Mouse (Mus musculus) erythroblast, embryonic 14.5 days (primary cell): ENCODE measurements around the gene Mrap. TPM values are rescaled to one million over a fixed set of nuclear protein-coding genes. Genes with fewer than 3 reads are reported as not detected.

ENCODE experiments used
- H3K27me3 ChIP-seq: 2 replicates; pipeline ENCODE4 v1.6.1; 2012; ENCODE audit warnings: inconsistent platforms; ENCODE audit not compliant: control insufficient read depth
- H3K36me3 ChIP-seq: 2 replicates; pipeline ENCODE4 v1.6.1; 2012; ENCODE audit warnings: mild to moderate bottlenecking, inconsistent platforms; ENCODE audit not compliant: control insufficient read depth
- H3K4me1 ChIP-seq: 2 replicates; pipeline ENCODE4 v1.6.1; 2012; ENCODE audit warnings: inconsistent platforms; ENCODE audit not compliant: control insufficient read depth
- H3K4me3 ChIP-seq: replicated peaks from 2 replicates; pipeline ENCODE3; 2012; ENCODE audit warnings: moderate library complexity, mild to moderate bottlenecking, inconsistent platforms
- H3K9me3 ChIP-seq: 2 replicates; pipeline ENCODE4 v1.6.1; 2012; ENCODE audit warnings: low read length, inconsistent platforms, mixed read lengths; ENCODE audit not compliant: control insufficient read depth
- GATA1 ChIP-seq: IDR thresholded peaks from 2 replicates; pipeline ENCODE4 v1.6.1; 2012; ENCODE audit warnings: low read length, inconsistent platforms, mixed read lengths
- TAL1 ChIP-seq: IDR thresholded peaks from 3 replicates; pipeline ENCODE4 v1.6.1; 2012; ENCODE audit warnings: low read length, inconsistent platforms, mixed read lengths
- polyA plus RNA-seq: library from polyadenylated mRNA; stranded (reverse); fragments of >175 nt; gene quantifications from 2 replicates; pipeline ENCODE4 v1.2.3, GENCODE M21; 2012

The Mrap gene
- polyA plus RNA-seq, 1 experiment = 11.4 TPM

GRCm38 (mm10) chr16:90775946-90776520 lies 38.0 kb downstream of the Mrap start:
- peaks cover 98% of the 10 kb centered on the region for H3K36me3 ChIP-seq
- no peak overlapping the region for H3K4me3 ChIP-seq
- no peaks in the 10 kb centered on the region for H3K27me3 ChIP-seq
- TF ChIP-seq TAL1 (no peak), GATA1 (no peak)
- H3K9me3 ChIP-seq = no peaks in the 10 kb centered on the region
- no peaks in the 10 kb centered on the region for H3K4me1 ChIP-seq

- Histone ChIP-seq H3K9me3 (no peaks in the 10 kb centered on the region), H3K4me1 (no peaks in the 10 kb centered on the region), H3K27me3 (no peaks in the 10 kb centered on the region), H3K4me3 (no peak overlapping the region), H3K36me3 (peaks cover 93% of the 10 kb centered on the region)
- TF ChIP-seq TAL1 = no peak
- no peak for TF ChIP-seq GATA1
Observed at GRCm38 (mm10) chr16:90779783-90780182, 41.8 kb downstream of the Mrap start.

GRCm38 (mm10) chr16:90783302-90783701 lies 45.3 kb downstream of the Mrap start:
- H3K9me3 ChIP-seq = no peaks in the 10 kb centered on the region
- H3K27me3 ChIP-seq = no peaks in the 10 kb centered on the region
- no peak overlapping the region for H3K4me3 ChIP-seq
- TF ChIP-seq GATA1 = no peak
- TF ChIP-seq TAL1 = no peak
- peaks cover 96% of the 10 kb centered on the region for H3K36me3 ChIP-seq
- H3K4me1 ChIP-seq = peaks cover 2% of the 10 kb centered on the region

- H3K4me3 ChIP-seq = no peak overlapping the region
- H3K36me3 ChIP-seq = peaks cover 96% of the 10 kb centered on the region
- peaks cover 12% of the 10 kb centered on the region for H3K4me1 ChIP-seq
- H3K9me3 ChIP-seq = no peaks in the 10 kb centered on the region
- H3K27me3 ChIP-seq = no peaks in the 10 kb centered on the region
- TF ChIP-seq TAL1 = no peak
- no peak for TF ChIP-seq GATA1
Observed at GRCm38 (mm10) chr16:90785257-90785656, 47.2 kb downstream of the Mrap start.

- H3K4me3 ChIP-seq = no peak overlapping the region
- H3K4me1 ChIP-seq = peaks cover 12% of the 10 kb centered on the region
- no peaks in the 10 kb centered on the region for H3K9me3 ChIP-seq
- H3K27me3 ChIP-seq = no peaks in the 10 kb centered on the region
- TF ChIP-seq TAL1 = no peak
- H3K36me3 ChIP-seq = peaks cover 100% of the 10 kb centered on the region
Observed at GRCm38 (mm10) chr16:90788580-90788979, 50.6 kb downstream of the Mrap start.

- TF ChIP-seq GATA1 = no peak
- TF ChIP-seq TAL1 = no peak
- peaks cover 98% of the 10 kb centered on the region for H3K36me3 ChIP-seq
Observed at GRCm38 (mm10) chr16:90790946-90791345, 52.9 kb downstream of the Mrap start.

GRCm38 (mm10) chr16:90792066-90792465 lies 54.1 kb downstream of the Mrap start:
- no peak overlapping the region for H3K4me3 ChIP-seq
- H3K36me3 ChIP-seq = peaks cover 97% of the 10 kb centered on the region
- peaks cover 12% of the 10 kb centered on the region for H3K4me1 ChIP-seq
- TF ChIP-seq GATA1 (no peak), TAL1 (no peak)
- no peaks in the 10 kb centered on the region for H3K27me3 ChIP-seq
- no peaks in the 10 kb centered on the region for H3K9me3 ChIP-seq

More at GRCm38 (mm10) chr16:90790946-90791345, 52.9 kb downstream of the Mrap start:
- Histone ChIP-seq H3K4me3 (no peak overlapping the region), H3K27me3 (no peaks in the 10 kb centered on the region), H3K9me3 (no peaks in the 10 kb centered on the region), H3K4me1 (peaks cover 12% of the 10 kb centered on the region)

GRCm38 (mm10) chr16:90792500-90792899 lies 54.5 kb downstream of the Mrap start:
- TF ChIP-seq TAL1 (no peak), GATA1 (no peak)
- no peak overlapping the region for H3K4me3 ChIP-seq
- peaks cover 12% of the 10 kb centered on the region for H3K4me1 ChIP-seq
- no peaks in the 10 kb centered on the region for H3K27me3 ChIP-seq
- H3K36me3 ChIP-seq = peaks cover 97% of the 10 kb centered on the region
- H3K9me3 ChIP-seq = no peaks in the 10 kb centered on the region

- H3K36me3 ChIP-seq = peaks cover 94% of the 10 kb centered on the region
- H3K4me1 ChIP-seq = no peaks in the 10 kb centered on the region; the same call in 1 of the 2 replicates
- H3K27me3 ChIP-seq = no peaks in the 10 kb centered on the region
- H3K9me3 ChIP-seq = no peaks in the 10 kb centered on the region
- no peak overlapping the region for H3K4me3 ChIP-seq
- no peak for TF ChIP-seq TAL1
- no peak for TF ChIP-seq GATA1
Observed at GRCm38 (mm10) chr16:90794708-90795107, 56.7 kb downstream of the Mrap start.

- Histone ChIP-seq H3K4me1 (no peaks in the 10 kb centered on the region; the same call in 1 of the 2 replicates), H3K4me3 (no peak overlapping the region), H3K27me3 (no peaks in the 10 kb centered on the region), H3K36me3 (peaks cover 89% of the 10 kb centered on the region), H3K9me3 (no peaks in the 10 kb centered on the region)
- TF ChIP-seq GATA1 (no peak), TAL1 (no peak)
Observed at GRCm38 (mm10) chr16:90798446-90798845, 60.4 kb downstream of the Mrap start.
